Mouse (Mus musculus) forebrain, embryonic 15.5 days (tissue): ENCODE measurements around the gene Rnf17. TPM values are rescaled to one million over a fixed set of nuclear protein-coding genes. Genes with fewer than 3 reads are reported as not detected.

ENCODE experiments used
- ATAC-seq: fragments of 200-750 bp; cut with Nextera tagmentation; replicated peaks from 2 replicates; pipeline ENCODE4 v1.8.0; 2017; ENCODE audit warnings: mild to moderate bottlenecking, moderate TSS enrichment, moderate library complexity
- H3K27ac ChIP-seq: fragments of 300-500 bp; sonication (generic); replicated peaks from 2 replicates; pipeline ENCODE4 v1.5.1; 2015; ENCODE audit warnings: mild to moderate bottlenecking, inconsistent platforms
- H3K27me3 ChIP-seq: fragments of 300-500 bp; sonication (generic); 2 replicates; pipeline ENCODE4 v1.6.1; 2015; ENCODE audit warnings: inconsistent platforms
- H3K36me3 ChIP-seq: fragments of 300-500 bp; sonication (generic); 2 replicates; pipeline ENCODE4 v1.6.1; 2015; ENCODE audit warnings: mild to moderate bottlenecking, inconsistent platforms
- H3K4me1 ChIP-seq: fragments of 300-500 bp; sonication (generic); 2 replicates; pipeline ENCODE4 v1.6.1; 2015; ENCODE audit warnings: inconsistent platforms
- H3K4me2 ChIP-seq: fragments of 300-500 bp; sonication (generic); replicated peaks from 2 replicates; pipeline ENCODE4 v1.6.1; 2015; ENCODE audit warnings: mild to moderate bottlenecking, inconsistent platforms
- H3K4me3 ChIP-seq: fragments of 300-500 bp; sonication (generic); 2 replicates; pipeline ENCODE4 v1.5.1; 2015; ENCODE audit warnings: mild to moderate bottlenecking, inconsistent platforms
- H3K9ac ChIP-seq: fragments of 300-500 bp; sonication (generic); replicated peaks from 2 replicates; pipeline ENCODE4 v1.6.1; 2015; ENCODE audit warnings: mild to moderate bottlenecking, inconsistent platforms
- H3K9me3 ChIP-seq: fragments of 300-500 bp; sonication (generic); 2 replicates; pipeline ENCODE4 v1.6.1; 2016; ENCODE audit warnings: inconsistent platforms
- WGBS: fragments of 180-500 bp; shearing (Covaris S2); methylation state at CpG from one replicate; pipeline ENCODE4 v1.1.7; 2015; ENCODE audit warnings: mixed read lengths; 5-methylcytosine and 5-hydroxymethylcytosine counted together
- polyA plus RNA-seq: library from polyadenylated mRNA; unstranded; fragments of >200 nt; fragmentation: Nextera tagmentation; extraction: Ambion mirVana; gene quantifications from 2 replicates; pipeline ENCODE4 v1.2.1, GENCODE M21; 2015

Gene Rnf17
- polyA plus RNA-seq, 1 experiment from 2014 or later: 0.70 TPM

- no peak overlapping the region for H3K4me3 ChIP-seq
- no peak overlapping the region for H3K27ac ChIP-seq
- H3K36me3 ChIP-seq: peaks cover 47% of the 10 kb centered on the region
- H3K9me3 ChIP-seq: no peaks in the 10 kb centered on the region
- H3K9ac ChIP-seq: no peak overlapping the region
- H3K4me2 ChIP-seq: no peak overlapping the region
- WGBS: 84% methylated on average over 2 of the region's 2 CpGs
- no peaks in the 10 kb centered on the region for H3K4me1 ChIP-seq
- no peak for ATAC-seq
- H3K27me3 ChIP-seq: no peaks in the 10 kb centered on the region
These were observed 128.4 kb downstream of the Rnf17 start for GRCm38 (mm10) chr14:56530788-56531187.

GRCm38 (mm10) chr14:56544946-56545345 is 142.6 kb downstream of the Rnf17 start:
- Histone ChIP-seq H3K4me1 (no peaks in the 10 kb centered on the region), H3K9me3 (no peaks in the 10 kb centered on the region), H3K27me3 (no peaks in the 10 kb centered on the region), H3K4me2 (no peak overlapping the region), H3K9ac (no peak overlapping the region), H3K4me3 (no peak overlapping the region), H3K27ac (no peak overlapping the region), H3K36me3 (peaks cover 18% of the 10 kb centered on the region; the same call in 1 of the 2 replicates)
- no peak for ATAC-seq
- WGBS: 55% methylated on average over 1 of the region's 1 CpGs

GRCm38 (mm10) chr14:56545491-56545890 is 143.1 kb downstream of the Rnf17 start:
- Histone ChIP-seq H3K9ac (no peak overlapping the region), H3K4me3 (no peak overlapping the region), H3K27ac (no peak overlapping the region), H3K4me1 (no peaks in the 10 kb centered on the region), H3K4me2 (no peak overlapping the region), H3K27me3 (no peaks in the 10 kb centered on the region), H3K36me3 (peaks cover 21% of the 10 kb centered on the region; the same call in 1 of the 2 replicates), H3K9me3 (no peaks in the 10 kb centered on the region)
- ATAC-seq: no peak
- WGBS: 87% methylated on average over 4 of the region's 4 CpGs

- H3K4me2 ChIP-seq: no peak overlapping the region
- ATAC-seq: no peak
- H3K4me1 ChIP-seq: no peaks in the 10 kb centered on the region
- no peaks in the 10 kb centered on the region for H3K9me3 ChIP-seq
- WGBS: 87% methylated on average over 4 of the region's 4 CpGs
- no peaks in the 10 kb centered on the region for H3K27me3 ChIP-seq
- H3K27ac ChIP-seq: no peak overlapping the region
- H3K36me3 ChIP-seq: peaks cover 47% of the 10 kb centered on the region
- no peak overlapping the region for H3K9ac ChIP-seq
- no peak overlapping the region for H3K4me3 ChIP-seq
These were observed 148.6 kb downstream of the Rnf17 start for GRCm38 (mm10) chr14:56550960-56551359.

- Histone ChIP-seq H3K4me2 (no peak overlapping the region), H3K36me3 (peaks cover 50% of the 10 kb centered on the region)
- ATAC-seq: no peak
These were observed 150.5 kb downstream of the Rnf17 start for GRCm38 (mm10) chr14:56552924-56553323.

GRCm38 (mm10) chr14:56553331-56553730 is 150.9 kb downstream of the Rnf17 start:
- Histone ChIP-seq H3K36me3 (peaks cover 51% of the 10 kb centered on the region), H3K27me3 (no peaks in the 10 kb centered on the region), H3K4me3 (no peak overlapping the region), H3K9ac (no peak overlapping the region), H3K27ac (no peak overlapping the region), H3K4me2 (no peak overlapping the region), H3K4me1 (no peaks in the 10 kb centered on the region), H3K9me3 (no peaks in the 10 kb centered on the region)
- 97% methylated on average over 7 of the region's 7 CpGs for WGBS
- no peak for ATAC-seq

More at GRCm38 (mm10) chr14:56552924-56553323, 150.5 kb downstream of the Rnf17 start:
- H3K9ac ChIP-seq: no peak overlapping the region
- WGBS: 96% methylated on average over 6 of the region's 6 CpGs
- no peaks in the 10 kb centered on the region for H3K9me3 ChIP-seq
- H3K4me3 ChIP-seq: no peak overlapping the region
- H3K4me1 ChIP-seq: no peaks in the 10 kb centered on the region
- no peak overlapping the region for H3K27ac ChIP-seq
- H3K27me3 ChIP-seq: no peaks in the 10 kb centered on the region

GRCm38 (mm10) chr14:56554716-56555115 is 152.3 kb downstream of the Rnf17 start:
- no peak for ATAC-seq
- no peak overlapping the region for H3K9ac ChIP-seq
- no peak overlapping the region for H3K4me3 ChIP-seq
- no peak overlapping the region for H3K4me2 ChIP-seq
- peaks cover 52% of the 10 kb centered on the region for H3K36me3 ChIP-seq
- no peak overlapping the region for H3K27ac ChIP-seq
- H3K27me3 ChIP-seq: no peaks in the 10 kb centered on the region
- 99% methylated on average over 2 of the region's 2 CpGs for WGBS
- no peaks in the 10 kb centered on the region for H3K9me3 ChIP-seq
- H3K4me1 ChIP-seq: no peaks in the 10 kb centered on the region

GRCm38 (mm10) chr14:56559134-56559533 is 156.8 kb downstream of the Rnf17 start:
- Histone ChIP-seq H3K27me3 (no peaks in the 10 kb centered on the region), H3K4me1 (no peaks in the 10 kb centered on the region), H3K36me3 (peaks cover 35% of the 10 kb centered on the region), H3K27ac (no peak overlapping the region), H3K4me2 (no peak overlapping the region), H3K9me3 (no peaks in the 10 kb centered on the region), H3K4me3 (no peak overlapping the region), H3K9ac (no peak overlapping the region)
- 95% methylated on average over 3 of the region's 3 CpGs for WGBS
- no peak for ATAC-seq

- ATAC-seq: no peak
- Histone ChIP-seq H3K4me2 (no peak overlapping the region), H3K4me1 (peaks cover 14% of the 10 kb centered on the region), H3K9ac (no peak overlapping the region), H3K9me3 (no peaks in the 10 kb centered on the region), H3K27ac (no peak overlapping the region), H3K27me3 (no peaks in the 10 kb centered on the region), H3K36me3 (peaks cover 16% of the 10 kb centered on the region), H3K4me3 (no peak overlapping the region)
- 86% methylated on average over 7 of the region's 7 CpGs for WGBS
These were observed 165.1 kb downstream of the Rnf17 start for GRCm38 (mm10) chr14:56567476-56567875.

- 85% methylated on average over 4 of the region's 4 CpGs for WGBS
- Histone ChIP-seq H3K9ac (no peak overlapping the region), H3K27ac (no peak overlapping the region), H3K4me1 (peaks cover 16% of the 10 kb centered on the region), H3K9me3 (no peaks in the 10 kb centered on the region), H3K36me3 (peaks cover 5% of the 10 kb centered on the region), H3K4me2 (no peak overlapping the region), H3K27me3 (no peaks in the 10 kb centered on the region), H3K4me3 (no peak overlapping the region)
- ATAC-seq: no peak
These were observed 166.7 kb downstream of the Rnf17 start for GRCm38 (mm10) chr14:56569041-56569440.

- peak overlapping the region; percentile 63 for H3K4me2 ChIP-seq
- under 1% methylated on average over 59 of the region's 59 CpGs for WGBS
- no peaks in the 10 kb centered on the region for H3K9me3 ChIP-seq
- H3K27me3 ChIP-seq: no peaks in the 10 kb centered on the region; the same call in 1 of the 2 replicates
- peaks cover 24% of the 10 kb centered on the region for H3K4me1 ChIP-seq
- no peaks in the 10 kb centered on the region for H3K36me3 ChIP-seq
- peak overlapping the region; percentile 97 for H3K4me3 ChIP-seq
- peak overlapping the region; percentile 88 for H3K27ac ChIP-seq
- peak; percentile 100 for ATAC-seq
- H3K9ac ChIP-seq: peak overlapping the region; percentile 77
These were observed 169.1 kb downstream of the Rnf17 start for GRCm38 (mm10) chr14:56571310-56572093.

GRCm38 (mm10) chr14:56572546-56572945 is 170.2 kb downstream of the Rnf17 start:
- H3K27ac ChIP-seq: no peak overlapping the region
- H3K4me1 ChIP-seq: peaks cover 24% of the 10 kb centered on the region
- no peaks in the 10 kb centered on the region for H3K9me3 ChIP-seq
- 73% methylated on average over 2 of the region's 2 CpGs for WGBS
- H3K36me3 ChIP-seq: no peaks in the 10 kb centered on the region
- ATAC-seq: no peak
- peak overlapping the region; percentile 42 for H3K4me2 ChIP-seq
- no peaks in the 10 kb centered on the region; the same call in 1 of the 2 replicates for H3K27me3 ChIP-seq
- H3K4me3 ChIP-seq: peak overlapping the region; percentile 97
- no peak overlapping the region for H3K9ac ChIP-seq
